Mouse (Mus musculus): ENCODE data around the gene Fat3. TPM values are rescaled to one million over a fixed set of nuclear protein-coding genes. Genes with fewer than 3 reads are reported as not detected.

Gene Fat3
- total RNA-seq, 1 experiment from 2014 or later: 3.1 TPM

- DNase-seq: no peak
Observed at GRCm38 (mm10) chr9:16228919-16229318, 272.2 kb downstream of the Fat3 start.

GRCm38 (mm10) chr9:16227398-16227797 lies 273.7 kb downstream of the Fat3 start:
- DNase-seq: no peak

GRCm38 (mm10) chr9:16226545-16226944 lies 274.5 kb downstream of the Fat3 start:
- no peak for DNase-seq

- peak; percentile 71 for DNase-seq
Observed at GRCm38 (mm10) chr9:16221885-16222284, 279.2 kb downstream of the Fat3 start.

GRCm38 (mm10) chr9:16216235-16216634 lies 284.9 kb downstream of the Fat3 start:
- peak; percentile 36 for DNase-seq

- peak; percentile 34 for DNase-seq
Observed at GRCm38 (mm10) chr9:16214731-16215681, 286.1 kb downstream of the Fat3 start.

- no peak for DNase-seq
Observed at GRCm38 (mm10) chr9:16213324-16213723, 287.8 kb downstream of the Fat3 start.

GRCm38 (mm10) chr9:16212628-16213027 lies 288.5 kb downstream of the Fat3 start:
- DNase-seq: no peak

GRCm38 (mm10) chr9:16212163-16212562 lies 288.9 kb downstream of the Fat3 start:
- no peak for DNase-seq

GRCm38 (mm10) chr9:16211468-16211867 lies 289.6 kb downstream of the Fat3 start:
- no peak for DNase-seq

GRCm38 (mm10) chr9:16202296-16202695 lies 298.8 kb downstream of the Fat3 start:
- DNase-seq: no peak

GRCm38 (mm10) chr9:16200948-16201347 lies 300.1 kb downstream of the Fat3 start:
- DNase-seq: no peak

- DNase-seq: no peak
Observed at GRCm38 (mm10) chr9:16186461-16186860, 314.6 kb downstream of the Fat3 start.

- peak; percentile 7 for DNase-seq
Observed at GRCm38 (mm10) chr9:16169238-16169637, 331.8 kb downstream of the Fat3 start.

- DNase-seq: no peak
Observed at GRCm38 (mm10) chr9:16168051-16168450, 333.0 kb downstream of the Fat3 start.

GRCm38 (mm10) chr9:16159366-16159765 lies 341.7 kb downstream of the Fat3 start:
- no peak for DNase-seq

- DNase-seq: no peak
Observed at GRCm38 (mm10) chr9:16153580-16153930, 347.5 kb downstream of the Fat3 start.

- DNase-seq: no peak
Observed at GRCm38 (mm10) chr9:16152756-16153579, 348.1 kb downstream of the Fat3 start.

GRCm38 (mm10) chr9:16150046-16150445 lies 351.0 kb downstream of the Fat3 start:
- DNase-seq: no peak

- DNase-seq: no peak
Observed at GRCm38 (mm10) chr9:16147735-16148134, 353.4 kb downstream of the Fat3 start.

GRCm38 (mm10) chr9:16144684-16145083 lies 356.4 kb downstream of the Fat3 start:
- no peak for DNase-seq

GRCm38 (mm10) chr9:16139300-16139699 lies 361.8 kb downstream of the Fat3 start:
- no peak for DNase-seq

- DNase-seq: no peak
Observed at GRCm38 (mm10) chr9:16133098-16133497, 368.0 kb downstream of the Fat3 start.

Data from adrenal gland, postnatal 14 days (tissue).